Mouse (Mus musculus): Measurements from ENCODE around the gene Ing4. TPM values are rescaled to one million over a fixed set of nuclear protein-coding genes. Genes with fewer than 3 reads are reported as not detected.

The Ing4 gene
- 64.9 and 71.8 TPM in 2 replicates for total RNA-seq (2021)
- long read RNA-seq, experiment 1, transcript Ing4-201 (8 exons, 1,629 nt): major isoform, 66 of 149 reads
- long read RNA-seq, experiment 1, partial matches to known transcripts: 12 of 149 reads
- long read RNA-seq, experiment 1, other reads (novel, unspliced or antisense): 67 of 149 reads
- long read RNA-seq, experiment 2, transcript Ing4-201 (8 exons, 1,629 nt): major isoform, 42 of 77 reads
- long read RNA-seq, experiment 2, transcript Ing4-205 (8 exons, 1,446 nt): minor isoform, 5 of 77 reads
- long read RNA-seq, experiment 2, partial matches to known transcripts: 12 of 77 reads
- long read RNA-seq, experiment 2, other reads (novel, unspliced or antisense): 17 of 77 reads

DNA sequence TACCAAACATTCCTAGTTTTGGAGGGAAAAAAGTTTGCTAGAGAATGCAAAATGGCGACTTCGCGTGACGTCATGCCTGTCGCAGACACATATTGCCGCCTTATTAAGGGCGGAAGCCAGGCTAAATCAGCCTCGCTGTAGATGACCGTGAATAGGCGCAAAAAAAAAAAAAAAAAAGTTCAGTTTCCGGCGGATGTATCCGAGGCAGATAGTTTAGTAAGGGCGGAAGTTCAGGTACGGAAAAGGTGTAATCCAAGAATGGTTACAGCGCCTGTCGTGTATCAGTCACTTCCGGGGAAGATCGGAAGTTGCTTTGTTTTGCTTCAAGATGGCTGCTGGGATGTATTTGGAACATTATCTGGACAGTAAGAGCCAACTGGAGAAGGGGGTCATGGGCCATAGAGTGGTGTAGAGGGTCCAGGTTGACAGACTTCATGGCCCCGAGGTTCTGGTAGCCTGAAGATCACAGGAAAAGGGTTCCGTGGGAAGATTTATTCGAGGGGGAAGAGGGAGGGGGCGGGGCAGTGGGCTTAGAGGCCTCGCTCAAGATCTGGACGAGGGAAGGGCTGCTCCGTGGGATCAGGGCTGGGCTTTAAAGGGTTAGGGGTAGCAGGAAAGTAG, at the start of gene Ing4:
Gene Ing4 (plus strand): TSS at position 228 of the 621 bp plus-strand sequence.
- peak; percentile 93 for DNase-seq

DNA sequence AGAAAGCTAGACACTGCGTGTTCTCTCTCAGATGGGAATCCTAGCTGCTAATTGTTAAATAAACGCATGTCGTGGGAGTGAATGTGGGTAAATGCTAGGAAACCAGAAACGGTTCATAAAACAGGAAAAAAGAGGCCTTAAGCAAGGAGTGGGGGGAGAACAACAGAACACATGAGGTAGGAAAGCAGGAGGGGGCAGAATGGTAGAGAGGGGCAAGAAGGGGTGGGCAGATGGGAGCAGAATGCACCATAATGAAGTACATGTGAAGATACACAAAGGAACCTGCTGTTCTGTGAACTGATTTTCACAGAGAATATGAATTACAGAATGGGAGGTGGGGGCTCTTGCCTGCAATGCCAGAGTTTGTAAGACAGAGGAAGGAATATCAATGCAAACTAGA, 47.3 kb upstream of the Ing4 start:
- DNase-seq: no peak

DNA sequence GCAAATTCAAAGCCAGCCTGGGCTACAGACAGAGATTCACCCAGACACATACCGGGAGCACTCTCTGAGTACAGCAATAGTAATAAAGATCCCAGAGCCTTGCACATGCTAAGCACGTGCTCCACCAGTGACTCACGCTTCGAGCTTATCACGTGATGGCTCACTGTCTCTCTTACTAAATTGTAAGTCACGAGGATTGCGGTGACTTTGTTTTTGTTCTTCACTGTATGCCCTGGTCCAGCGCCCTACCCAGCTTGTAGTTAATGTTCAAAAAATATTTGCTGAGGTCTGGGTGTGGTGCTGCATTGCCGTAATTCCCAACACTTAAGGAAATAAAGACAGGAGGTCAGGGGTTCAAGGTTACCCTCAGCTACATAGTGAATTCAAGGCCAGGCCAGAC, 46.2 kb upstream of the Ing4 start:
- DNase-seq: peak; percentile 68

DNA sequence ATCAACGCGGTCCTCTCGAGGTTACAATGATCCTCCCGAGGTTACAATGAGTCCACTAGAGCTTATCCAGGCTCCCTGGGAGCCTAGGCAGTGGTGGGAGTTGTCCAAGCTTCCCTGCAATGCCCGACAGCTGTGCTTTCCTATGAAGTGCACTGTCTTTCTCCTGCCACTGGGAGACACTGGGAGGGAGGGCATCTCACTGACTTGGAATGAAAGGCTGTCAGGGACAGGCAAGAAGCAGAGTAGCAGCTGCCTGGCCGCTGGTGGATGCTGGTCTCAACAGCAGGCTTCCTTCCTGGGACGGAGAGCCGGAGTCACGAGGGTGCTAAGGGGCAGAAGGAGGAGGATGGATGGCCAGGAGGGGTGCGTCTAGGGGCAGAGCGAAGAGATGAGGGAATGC, 45.7 kb upstream of the Ing4 start:
- DNase-seq: peak; percentile 65

- DNase-seq: peak; percentile 88
Observed at GRCm38 (mm10) chr6:124995246-124995645, 44.3 kb upstream of the Ing4 start.

DNA sequence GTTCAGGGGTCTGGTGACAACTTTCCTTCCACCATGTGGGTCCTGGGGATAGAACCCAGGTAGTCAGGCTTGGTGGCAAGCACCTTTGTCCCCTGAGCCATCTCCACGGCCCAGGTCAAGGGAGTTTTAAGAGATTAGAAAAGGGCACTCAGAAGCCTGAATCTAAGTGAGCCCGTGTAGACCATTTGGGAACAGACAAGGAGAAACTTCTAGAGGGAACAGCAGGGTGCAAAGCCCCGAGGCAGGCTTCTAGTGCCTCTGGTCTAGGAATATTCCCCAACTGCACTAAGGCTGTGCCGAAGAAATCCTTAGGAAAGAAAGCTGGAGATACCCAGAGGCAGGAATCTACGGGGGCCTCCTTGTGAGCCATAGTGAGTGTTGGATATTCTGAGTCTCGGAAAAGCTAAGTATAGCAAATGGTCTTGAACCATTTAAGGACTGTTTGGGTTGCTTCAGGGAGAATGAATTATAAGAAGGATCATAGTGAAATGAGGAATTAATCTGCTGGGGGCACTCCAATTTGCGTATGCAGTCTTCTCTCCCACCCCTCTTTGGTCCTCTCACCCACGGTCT, 43.6 kb upstream of the Ing4 start:
- no peak for DNase-seq

DNA sequence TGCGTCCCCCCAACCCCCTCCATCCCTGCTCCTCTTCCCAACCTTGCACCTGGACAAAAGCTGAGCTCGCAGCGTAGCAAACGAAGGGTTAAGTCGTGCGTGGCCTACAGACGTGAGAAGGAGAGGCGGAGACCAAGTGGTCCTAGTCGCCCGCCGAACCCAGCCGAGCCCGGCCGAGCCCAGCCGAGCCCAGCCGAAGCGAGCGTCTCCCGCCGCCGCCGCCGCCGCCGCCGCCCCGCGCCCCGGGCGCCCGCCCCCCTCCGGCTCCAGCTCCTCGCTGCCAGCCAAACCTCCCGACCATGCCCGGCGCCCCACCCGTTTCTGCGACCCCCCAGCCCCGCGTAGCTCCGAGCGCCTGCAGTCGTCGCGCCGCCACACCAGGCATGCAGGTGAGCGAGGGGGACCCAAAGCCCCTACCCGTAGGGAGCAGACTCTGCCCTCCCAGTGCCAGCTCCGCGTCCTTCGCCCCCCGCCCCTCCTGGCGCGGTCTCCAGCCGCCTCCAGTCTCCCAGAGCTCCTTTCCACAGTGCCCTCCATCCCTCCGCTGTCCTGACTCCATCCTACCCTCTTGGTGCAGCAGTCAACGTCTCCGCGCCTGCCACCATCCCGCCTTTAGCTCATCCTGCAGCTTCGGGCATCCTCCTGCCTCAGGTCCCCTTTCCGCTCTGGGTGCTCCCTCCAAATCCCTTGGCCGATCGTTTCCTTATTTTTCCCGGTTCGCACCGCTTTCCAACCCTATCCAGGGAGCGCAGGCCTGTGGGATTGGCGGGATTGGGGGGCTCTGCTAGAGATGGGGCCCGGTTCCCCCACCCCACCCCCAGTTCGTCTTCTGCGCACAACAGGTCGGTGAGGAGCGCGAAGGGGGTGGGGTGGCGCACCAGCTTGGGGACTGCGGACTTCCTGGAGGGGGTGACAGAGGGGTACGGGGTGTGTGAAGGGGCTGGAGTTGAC, 42.7 kb upstream of the Ing4 start, which contains the start of gene Pianp:
Gene Pianp (plus strand): TSS at position 144 of the 951 bp plus-strand sequence.
- DNase-seq: peak; percentile 92

- DNase-seq: no peak
Observed at GRCm38 (mm10) chr6:124998066-124998465, 41.5 kb upstream of the Ing4 start.

GRCm38 (mm10) chr6:124999091-124999490, 40.5 kb upstream of the Ing4 start:
- DNase-seq: no peak

- DNase-seq: no peak
Observed at GRCm38 (mm10) chr6:124999546-124999945, 40.0 kb upstream of the Ing4 start.

GRCm38 (mm10) chr6:125003706-125004105, 35.9 kb upstream of the Ing4 start:
- no peak for DNase-seq

DNA sequence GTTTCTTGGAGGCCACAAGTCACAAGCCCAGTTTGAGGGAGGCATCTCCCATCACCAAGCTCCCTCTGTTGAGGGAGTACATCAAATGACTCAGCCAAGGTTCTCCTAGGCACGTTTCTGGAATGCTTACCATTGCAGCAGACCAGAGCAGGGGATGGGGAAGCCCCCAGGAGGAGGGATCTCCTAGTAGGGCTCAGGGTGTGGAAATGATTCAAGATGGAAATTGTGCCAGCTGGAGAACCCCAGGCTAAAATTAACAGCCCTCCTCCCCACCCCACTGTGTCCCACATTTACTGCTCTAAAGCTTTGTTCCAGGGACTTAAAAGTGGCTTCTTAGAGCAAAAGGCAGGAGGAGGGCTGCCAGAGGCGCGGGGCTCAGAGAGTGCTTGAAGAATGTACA, 34.5 kb upstream of the Ing4 start:
- DNase-seq: no peak

GRCm38 (mm10) chr6:125008060-125008459, 31.5 kb upstream of the Ing4 start:
- no peak for DNase-seq

- peak; percentile 98 for DNase-seq
Observed at GRCm38 (mm10) chr6:125008586-125009128, 30.9 kb upstream of the Ing4 start.

- DNase-seq: no peak
Observed at GRCm38 (mm10) chr6:125009129-125009180, 30.6 kb upstream of the Ing4 start, which contains the start of gene Zfp384. Gene Zfp384, plus strand, starts transcription at chr6:125009145.

DNA sequence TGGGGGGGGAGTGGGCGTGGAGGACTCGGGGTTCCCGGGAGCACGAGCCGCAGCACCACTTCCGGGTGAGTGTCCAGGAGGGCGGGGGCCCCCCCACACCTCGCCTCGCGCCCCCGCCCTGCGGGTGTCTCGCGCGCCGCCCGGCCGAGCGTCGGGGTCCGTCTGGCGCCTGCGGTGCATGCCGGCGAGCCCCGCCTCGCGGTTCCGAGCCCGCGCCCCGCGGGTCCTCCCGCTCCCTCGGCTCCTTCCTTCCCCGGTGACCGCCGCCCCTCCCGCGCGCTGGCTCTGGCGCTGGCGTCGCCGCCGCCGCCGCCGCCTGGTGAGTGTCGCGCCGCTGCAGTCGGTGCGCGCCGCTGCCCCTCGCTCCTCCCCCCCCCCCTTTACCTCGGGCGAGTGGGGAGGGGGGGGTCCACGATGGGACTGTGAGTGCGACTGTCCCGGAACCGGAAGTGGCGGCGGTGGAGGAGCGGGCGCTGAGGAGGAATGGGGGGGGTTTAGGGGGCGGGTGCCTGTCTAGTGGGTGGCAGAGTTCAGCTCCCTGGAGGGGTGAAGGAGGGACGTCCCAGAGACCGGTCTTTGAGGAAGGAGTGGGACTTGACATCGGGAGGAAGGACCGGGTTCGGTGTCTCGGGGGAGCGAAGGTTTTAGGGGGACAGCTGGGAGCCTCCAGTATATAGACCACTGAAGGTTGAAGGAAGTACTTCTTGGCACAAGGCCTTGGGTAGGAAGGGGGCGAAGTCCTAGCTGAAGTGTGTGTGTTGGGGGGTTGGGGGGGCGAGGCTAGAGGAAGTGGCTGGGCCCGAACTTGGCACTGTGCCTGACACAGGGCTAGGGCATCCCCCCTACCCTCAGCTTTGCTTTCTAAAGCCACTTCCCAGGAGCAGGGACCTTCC, 30.1 kb upstream of the Ing4 start:
- peak; percentile 94 for DNase-seq

- DNase-seq: no peak
Observed at GRCm38 (mm10) chr6:125017682-125018081, 21.9 kb upstream of the Ing4 start.

DNA sequence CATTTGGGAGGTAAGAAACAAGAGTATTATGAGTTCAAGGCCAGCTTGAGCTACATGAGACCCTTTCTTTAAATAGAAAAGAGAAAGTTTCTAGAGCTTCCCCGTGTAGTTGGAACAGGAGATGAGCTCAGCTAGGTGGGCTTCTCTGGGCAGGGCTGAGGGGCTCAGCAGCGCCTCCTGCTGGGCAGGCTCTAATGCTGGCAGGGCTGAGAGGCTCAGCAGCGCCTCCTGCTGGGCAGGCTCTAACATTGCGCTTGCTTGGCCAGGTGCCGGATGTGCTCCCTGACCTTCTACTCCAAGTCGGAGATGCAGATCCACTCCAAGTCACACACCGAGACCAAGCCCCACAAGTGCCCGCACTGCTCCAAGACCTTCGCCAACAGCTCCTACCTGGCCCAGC, 9.0 kb upstream of the Ing4 start:
- DNase-seq: peak; percentile 85

GRCm38 (mm10) chr6:125031604-125032003, 8.0 kb upstream of the Ing4 start:
- no peak for DNase-seq

GRCm38 (mm10) chr6:125038666-125039065, 894 bp upstream of the Ing4 start:
- DNase-seq: no peak

GRCm38 (mm10) chr6:125039131-125039530, 429 bp upstream of the Ing4 start:
- DNase-seq: no peak

- no peak for DNase-seq
Observed at GRCm38 (mm10) chr6:125040221-125040620, 661 bp downstream of the Ing4 start.

All from adrenal gland, postnatal 14 days (tissue).